Comparison of ENCODE assay signal across 31 mouse cellular contexts in the genomic region with DNA sequence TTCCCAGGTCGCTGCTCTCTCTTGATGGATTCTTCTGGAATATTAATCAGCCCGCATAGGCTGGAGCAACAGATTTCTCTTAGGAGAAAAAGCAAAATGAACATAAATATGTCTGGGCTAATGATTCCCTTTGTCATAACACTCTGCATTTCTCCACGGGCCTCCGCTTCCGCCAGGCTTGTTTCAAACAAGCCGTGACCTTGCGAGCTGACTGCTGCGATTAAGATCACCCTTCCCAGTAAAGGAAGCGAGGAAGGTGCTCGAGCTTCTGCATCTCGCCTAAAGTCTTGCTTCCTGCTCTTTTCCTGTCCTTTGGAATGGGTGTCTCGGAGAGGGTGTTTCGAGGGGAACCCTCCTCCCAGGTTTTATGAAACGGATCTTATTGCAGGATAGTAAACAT.
A peak's percentile ranks its signal among the peaks of the same experiment; 100 is the strongest.
DNase-seq lines count a peak whose midpoint lies in the region; ATAC-seq and TF ChIP-seq lines count a peak whose summit lies in the region.
"Had no signal": no experiment of that assay in that cellular context is flagged by ENCODE, and none has a peak within 500 bp of the region (broad histone marks: within the 10 kb centered on the region; RNA-seq: fewer than 3 reads in every experiment).

No protein-coding gene starts in this region.

- H3K9ac ChIP-seq in limb, embryonic 11.5 days (ENCODE audit: low read length) = no peak overlapping the region
- no peak overlapping the region for H3K9ac ChIP-seq in stomach, embryonic 14.5 days (replicated peaks; ENCODE audit: low read depth, low read length)
- no peak overlapping the region for H3K9ac ChIP-seq in stomach, postnatal 0 days (ENCODE audit: low read length)
- H3K9ac ChIP-seq: embryonic facial prominence, embryonic 15.5 days; forebrain, embryonic 12.5 days; forebrain, postnatal 0 days; heart, embryonic 13.5 days; limb, embryonic 15.5 days; liver, embryonic 13.5 days; midbrain, embryonic 13.5 days; neural tube, embryonic 15.5 days had no signal

- peak; percentile 40 for DNase-seq in adrenal gland, postnatal 14 days
- DNase-seq in adrenal gland, postnatal 25 days = no peak
- peak; percentile 34 for DNase-seq in limb, embryonic 11.5 days (ENCODE audit: low spot score)
- DNase-seq in limb, embryonic 10.5 days (ENCODE audit: low spot score) = no peak
- no peak for DNase-seq in stomach, postnatal 0 days (ENCODE audit: low spot score)
- no peak for DNase-seq in T-cell, adult 2 months (ENCODE audit: low spot score)
- DNase-seq: cerebellum, adult 11-12 months; cerebellum, adult 9-11 months; embryo, embryonic 11 days; forebrain, postnatal 0 days; gastrocnemius, postnatal 10 days; heart, postnatal 10 days; kidney, adult 9 months; kidney, postnatal 25 days; liver, embryonic 13.5 days; lung, adult 18-20 months; lung, postnatal 10 days; right cerebral cortex, adult 18-20 months; right cerebral cortex, postnatal 4 days; thymus, postnatal 4 days had no signal

- no peaks in the 10 kb centered on the region for H3K27me3 ChIP-seq in limb, embryonic 11.5 days (ENCODE audit: control insufficient read depth, insufficient read depth, low read length)
- peaks cover 73% of the 10 kb centered on the region for H3K27me3 ChIP-seq in limb, embryonic 10.5 days (ENCODE audit: low read depth, poor library complexity, severe bottlenecking)
- no peaks in the 10 kb centered on the region for H3K27me3 ChIP-seq in stomach, embryonic 14.5 days (ENCODE audit: control insufficient read depth, insufficient read depth, low read length)
- H3K27me3 ChIP-seq in stomach, postnatal 0 days (ENCODE audit: control insufficient read depth, insufficient read depth, low read length) = no peaks in the 10 kb centered on the region
- H3K27me3 ChIP-seq: liver, embryonic 13.5 days had no signal

- peaks cover 13% of the 10 kb centered on the region for H3K4me1 ChIP-seq in limb, embryonic 11.5 days (ENCODE audit: control insufficient read depth, insufficient read depth, low read length)
- H3K4me1 ChIP-seq in limb, embryonic 10.5 days = peaks cover 53% of the 10 kb centered on the region
- peaks cover 23% of the 10 kb centered on the region for H3K4me1 ChIP-seq in stomach, embryonic 14.5 days (ENCODE audit: control insufficient read depth, insufficient read depth, low read length)
- H3K4me1 ChIP-seq in stomach, postnatal 0 days (replicated peaks; ENCODE audit: control insufficient read depth, insufficient read depth) = no peaks in the 10 kb centered on the region
- H3K4me1 ChIP-seq: liver, embryonic 13.5 days had no signal

- H3K9me3 ChIP-seq in limb, embryonic 11.5 days (ENCODE audit: control insufficient read depth, low read length) = no peaks in the 10 kb centered on the region
- H3K9me3 ChIP-seq in limb, embryonic 10.5 days (replicated peaks) = no peaks in the 10 kb centered on the region
- H3K9me3 ChIP-seq in stomach, embryonic 14.5 days (ENCODE audit: control insufficient read depth, low read depth, low read length) = no peaks in the 10 kb centered on the region
- no peaks in the 10 kb centered on the region for H3K9me3 ChIP-seq in stomach, postnatal 0 days (ENCODE audit: control insufficient read depth, low read length)
- H3K9me3 ChIP-seq: embryonic facial prominence, embryonic 15.5 days; forebrain, embryonic 12.5 days; G1E; heart, embryonic 13.5 days; limb, embryonic 15.5 days; liver, embryonic 13.5 days; midbrain, embryonic 13.5 days; neural tube, embryonic 15.5 days had no signal

- H3K27ac ChIP-seq in limb, embryonic 11.5 days (replicated peaks; ENCODE audit: low read depth, low read length) = no peak overlapping the region
- no peak overlapping the region for H3K27ac ChIP-seq in limb, embryonic 10.5 days
- 0 out of 2 replicates have a peak overlapping the region, but pooled peaks have one; percentile 12 for H3K27ac ChIP-seq in stomach, embryonic 14.5 days (ENCODE audit: low read length)
- no peak overlapping the region for H3K27ac ChIP-seq in stomach, postnatal 0 days (replicated peaks)
- H3K27ac ChIP-seq: embryonic facial prominence, embryonic 15.5 days; forebrain, embryonic 12.5 days; heart, embryonic 13.5 days; layer of hippocampus, adult 2 months; left cerebral cortex, adult 2 months; limb, embryonic 15.5 days; liver, embryonic 13.5 days; midbrain, embryonic 13.5 days; neural tube, embryonic 15.5 days had no signal

- TF ChIP-seq CTCF in stomach, postnatal 0 days (IDR thresholded peaks at IDR 0.05; ENCODE audit: low read depth) = no peak

- no peaks in the 10 kb centered on the region for H3K36me3 ChIP-seq in limb, embryonic 11.5 days (ENCODE audit: control insufficient read depth, insufficient read depth, low read length)
- no peaks in the 10 kb centered on the region for H3K36me3 ChIP-seq in limb, embryonic 10.5 days
- no peaks in the 10 kb centered on the region for H3K36me3 ChIP-seq in stomach, embryonic 14.5 days (ENCODE audit: control insufficient read depth, insufficient read depth, low read length)
- H3K36me3 ChIP-seq in stomach, postnatal 0 days (ENCODE audit: control insufficient read depth, insufficient read depth, low read length) = no peaks in the 10 kb centered on the region
- H3K36me3 ChIP-seq: embryonic facial prominence, embryonic 15.5 days; forebrain, embryonic 12.5 days; G1E; heart, embryonic 13.5 days; limb, embryonic 15.5 days; liver, embryonic 13.5 days; midbrain, embryonic 13.5 days; neural tube, embryonic 15.5 days had no signal

- H3K4me2 ChIP-seq in limb, embryonic 11.5 days (ENCODE audit: low read depth, severe bottlenecking) = no peak overlapping the region
- no peak overlapping the region for H3K4me2 ChIP-seq in stomach, embryonic 14.5 days (replicated peaks; ENCODE audit: low read depth, low read length)
- no peak overlapping the region for H3K4me2 ChIP-seq in stomach, postnatal 0 days (replicated peaks; ENCODE audit: low read depth)
- H3K4me2 ChIP-seq: embryonic facial prominence, embryonic 15.5 days; forebrain, embryonic 12.5 days; heart, embryonic 13.5 days; limb, embryonic 15.5 days; liver, embryonic 13.5 days; midbrain, embryonic 13.5 days; neural tube, embryonic 15.5 days had no signal

- ATAC-seq in limb, embryonic 11.5 days (ENCODE audit: insufficient number of reproducible peaks, low FRiP score, low TSS enrichment, low read depth) = no peak
- ATAC-seq in stomach, embryonic 14.5 days (ENCODE audit: insufficient number of reproducible peaks, insufficient read depth, low FRiP score, low read depth) = no peak
- ATAC-seq in stomach, postnatal 0 days (ENCODE audit: low FRiP score, low TSS enrichment) = no peak
- ATAC-seq: forebrain, postnatal 0 days; hindbrain, embryonic 16.5 days; midbrain, embryonic 13.5 days had no signal

- H3K4me3 ChIP-seq in limb, embryonic 11.5 days (ENCODE audit: low read depth, low read length) = no peak overlapping the region
- H3K4me3 ChIP-seq in limb, embryonic 10.5 days = no peak overlapping the region
- H3K4me3 ChIP-seq in stomach, embryonic 14.5 days (ENCODE audit: low read depth, low read length) = no peak overlapping the region
- H3K4me3 ChIP-seq in stomach, postnatal 0 days (ENCODE audit: low read depth, low read length) = no peak overlapping the region
- H3K4me3 ChIP-seq: embryonic facial prominence, embryonic 15.5 days; forebrain, embryonic 12.5 days; heart, embryonic 13.5 days; layer of hippocampus, adult 2 months; left cerebral cortex, adult 2 months; limb, embryonic 15.5 days; liver, embryonic 13.5 days; midbrain, embryonic 13.5 days; neural tube, embryonic 15.5 days had no signal

- WGBS in limb, embryonic 11.5 days = 59% methylated on average over 14 of the region's 14 CpGs
- WGBS in limb, embryonic 10.5 days = 73% methylated on average over 14 of the region's 14 CpGs
- 36% methylated on average over 14 of the region's 14 CpGs for WGBS in stomach, embryonic 14.5 days
- 53% methylated on average over 14 of the region's 14 CpGs for WGBS in stomach, postnatal 0 days

- no peak for TF ChIP-seq EP300 in stomach, postnatal 0 days (optimal IDR thresholded peaks at IDR 0.05)

Comparison
In these comparisons a context has a peak if more than half of its experiments do, and no peak if none do; other contexts are left out.
1. DNase-seq: peak in adrenal gland, postnatal 14 days (single experiment) and limb, embryonic 11.5 days (single experiment); none in adrenal gland, postnatal 25 days (single experiment), limb, embryonic 10.5 days (single experiment), stomach, postnatal 0 days (single experiment) and T-cell, adult 2 months (single experiment).